Mouse (Mus musculus) liver, embryonic 14.5 days (tissue): ENCODE measurements around the gene Atg4b.

ENCODE experiments used
- CTCF ChIP-seq: IDR thresholded peaks from 2 replicates; pipeline ENCODE4 v1.5.1; 2016; ENCODE audit warnings: antibody characterized with exemption, low read depth, control low read depth
- EP300 ChIP-seq: IDR thresholded peaks from 2 replicates; pipeline ENCODE4 v1.6.1; 2016; ENCODE audit warnings: antibody characterized with exemption, low read depth

- no peak for TF ChIP-seq EP300
- no peak for TF ChIP-seq CTCF
Observed at GRCm38 (mm10) chr1:93721557-93721956, 29.7 kb upstream of the Atg4b start.
